Mouse (Mus musculus) heart, embryonic 11.5 days (tissue): ENCODE measurements around the gene Kcnmb1. TPM values are rescaled to one million over a fixed set of nuclear protein-coding genes. Genes with fewer than 3 reads are reported as not detected.

Experiments used
- ATAC-seq: fragments of 200-750 bp; cut with Nextera tagmentation; replicated peaks from 2 replicates; pipeline ENCODE4 v1.8.0; 2017; ENCODE audit warnings: moderate library complexity; ENCODE audit not compliant: insufficient number of reproducible peaks, low FRiP score, low TSS enrichment
- H3K27ac ChIP-seq: fragments of 300-500 bp; sonication (generic); 2 replicates; pipeline ENCODE4 v1.5.1; 2014; ENCODE audit warnings: mild to moderate bottlenecking, low read depth, low read length
- H3K27me3 ChIP-seq: fragments of 300-500 bp; sonication (generic); 2 replicates; pipeline ENCODE4 v1.6.1; 2014; ENCODE audit warnings: mild to moderate bottlenecking, low read length, mixed read lengths; ENCODE audit not compliant: control insufficient read depth, insufficient read depth
- H3K36me3 ChIP-seq: fragments of 300-500 bp; sonication (generic); 2 replicates; pipeline ENCODE4 v1.6.1; 2014; ENCODE audit warnings: mild to moderate bottlenecking, low read length, moderate library complexity, mixed read lengths; ENCODE audit not compliant: control insufficient read depth, insufficient read depth
- H3K4me1 ChIP-seq: fragments of 300-500 bp; sonication (generic); 2 replicates; pipeline ENCODE4 v1.6.1; 2014; ENCODE audit warnings: low read length; ENCODE audit not compliant: control insufficient read depth, insufficient read depth
- H3K4me2 ChIP-seq: fragments of 300-500 bp; sonication (generic); 2 replicates; pipeline ENCODE4 v1.6.1; 2014; ENCODE audit warnings: mild to moderate bottlenecking, moderate library complexity
- H3K4me3 ChIP-seq: fragments of 300-500 bp; sonication (generic); 2 replicates; pipeline ENCODE4 v1.5.1; 2014; ENCODE audit warnings: low read depth, low read length
- H3K9ac ChIP-seq: fragments of 300-500 bp; sonication (generic); 2 replicates; pipeline ENCODE4 v1.6.1; 2014; ENCODE audit warnings: mild to moderate bottlenecking, low read depth, low read length, moderate library complexity
- H3K9me3 ChIP-seq: fragments of 300-500 bp; sonication (generic); replicated peaks from 2 replicates; pipeline ENCODE4 v1.6.1; 2016; ENCODE audit warnings: low read length; ENCODE audit not compliant: control insufficient read depth
- WGBS: fragments of 180-500 bp; shearing (Covaris S2); extraction: QIAGEN DNeasy Blood & Tissue Kit; methylation state at CpG from one replicate; pipeline ENCODE4 v1.1.7; 2014; ENCODE audit not compliant: insufficient replicate concordance; 5-methylcytosine and 5-hydroxymethylcytosine counted together
- polyA plus RNA-seq: library from polyadenylated mRNA; unstranded; fragments of >200 nt; fragmentation: Nextera tagmentation; extraction: Ambion mirVana; gene quantifications from 2 replicates; pipeline ENCODE4 v1.2.1, GENCODE M21; 2014

The Kcnmb1 gene
- polyA plus RNA-seq, 1 experiment from 2014 or later, result 6.8 TPM

DNA sequence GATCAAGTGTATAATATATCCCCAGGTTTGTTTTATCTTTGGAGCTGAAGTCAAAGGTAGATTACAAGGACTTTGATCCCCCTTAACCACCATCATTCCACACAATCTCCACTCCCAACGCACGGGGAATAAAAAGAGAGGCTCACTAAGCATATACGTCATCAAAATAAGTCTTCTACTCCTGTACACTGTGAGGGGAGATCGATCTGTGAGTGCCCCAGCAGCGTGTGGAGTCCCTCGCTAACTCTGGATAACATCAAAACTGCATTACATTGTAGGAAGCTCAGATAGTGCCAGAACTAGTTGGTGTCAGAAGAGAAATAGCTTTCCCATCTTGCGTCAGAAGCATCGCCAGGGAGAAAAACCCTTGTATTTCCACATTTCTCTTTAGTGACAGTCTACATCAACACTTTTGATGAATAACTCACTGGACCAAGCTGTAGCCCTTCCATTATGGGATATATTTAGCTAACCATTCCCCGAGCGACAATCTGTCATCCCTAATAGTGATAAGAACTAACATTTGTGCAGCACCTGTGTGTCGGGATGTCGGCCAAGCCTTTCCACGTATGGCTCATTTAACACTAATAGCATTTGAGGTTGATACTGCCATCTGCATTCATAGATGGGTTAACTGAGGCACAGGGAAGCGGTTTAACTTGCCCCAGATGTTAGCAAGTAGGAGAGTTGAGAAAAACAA, 11.7 kb downstream of the Kcnmb1 start:
- H3K9me3 ChIP-seq, result no peaks in the 10 kb centered on the region
- H3K27me3 ChIP-seq, result no peaks in the 10 kb centered on the region
- no peak for ATAC-seq

GRCm38 (mm10) chr11:33975121-33975520, 12.3 kb downstream of the Kcnmb1 start:
- Histone ChIP-seq H3K9ac (no peak overlapping the region), H3K4me2 (no peak overlapping the region), H3K9me3 (no peaks in the 10 kb centered on the region), H3K27me3 (no peaks in the 10 kb centered on the region), H3K4me1 (no peaks in the 10 kb centered on the region), H3K36me3 (no peaks in the 10 kb centered on the region), H3K27ac (no peak overlapping the region), H3K4me3 (no peak overlapping the region)
- WGBS, result 78% methylated on average over 2 of the region's 2 CpGs
- no peak for ATAC-seq

More for the DNA sequence above, 11.7 kb downstream of the Kcnmb1 start:
- Histone ChIP-seq H3K27ac (no peak overlapping the region), H3K4me2 (no peak overlapping the region), H3K4me3 (no peak overlapping the region), H3K9ac (no peak overlapping the region), H3K4me1 (no peaks in the 10 kb centered on the region), H3K36me3 (no peaks in the 10 kb centered on the region)
- 63% methylated on average over 14 of the region's 14 CpGs for WGBS

DNA sequence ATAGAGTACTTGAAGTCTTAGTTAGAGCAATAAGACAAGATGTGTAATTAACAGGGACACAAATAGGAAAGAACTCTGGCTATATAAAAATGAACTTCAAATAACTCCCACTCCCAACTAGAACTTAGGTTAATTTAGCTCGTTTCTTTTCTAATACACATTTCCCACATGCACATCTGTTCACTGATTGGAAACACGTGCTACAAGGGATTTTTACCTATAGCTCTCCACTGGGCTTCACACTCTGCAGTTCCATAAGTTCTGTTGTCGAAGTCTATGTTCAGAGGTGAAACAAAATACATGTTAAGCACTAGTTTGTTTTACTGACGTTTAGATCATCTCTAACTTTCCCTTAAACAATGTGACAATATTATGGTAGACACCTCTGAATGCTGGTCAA, 17.3 kb downstream of the Kcnmb1 start:
- H3K4me3 ChIP-seq, result no peak overlapping the region
- H3K9ac ChIP-seq, result no peak overlapping the region
- 68% methylated on average over 4 of the region's 4 CpGs for WGBS
- H3K27ac ChIP-seq, result no peak overlapping the region
- H3K9me3 ChIP-seq, result no peaks in the 10 kb centered on the region
- no peaks in the 10 kb centered on the region for H3K36me3 ChIP-seq
- H3K4me2 ChIP-seq, result no peak overlapping the region
- no peak for ATAC-seq
- H3K4me1 ChIP-seq, result no peaks in the 10 kb centered on the region
- H3K27me3 ChIP-seq, result no peaks in the 10 kb centered on the region

DNA sequence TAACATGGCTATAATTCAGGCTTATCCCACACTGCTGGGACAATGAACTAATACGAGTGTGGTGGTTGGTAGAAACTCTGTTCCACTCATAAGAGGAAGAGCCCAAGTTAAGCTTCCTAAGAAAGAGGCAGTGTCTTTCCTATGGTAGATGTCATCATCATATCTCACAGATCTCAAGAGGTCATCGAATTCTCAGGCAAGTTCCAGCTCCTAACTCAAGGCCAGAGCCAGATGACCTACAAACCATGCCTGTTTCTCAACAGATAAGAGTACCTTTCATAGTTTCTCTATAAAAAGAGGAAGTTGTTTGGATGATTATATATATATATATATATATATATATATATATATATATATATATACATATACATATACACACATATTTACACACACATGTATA, 23.7 kb downstream of the Kcnmb1 start:
- no peaks in the 10 kb centered on the region for H3K4me1 ChIP-seq
- no peaks in the 10 kb centered on the region for H3K9me3 ChIP-seq
- no peaks in the 10 kb centered on the region for H3K36me3 ChIP-seq
- 76% methylated on average over 2 of the region's 2 CpGs for WGBS
- no peaks in the 10 kb centered on the region for H3K27me3 ChIP-seq
- no peak overlapping the region for H3K9ac ChIP-seq
- no peak overlapping the region for H3K4me2 ChIP-seq
- ATAC-seq, result no peak
- no peak overlapping the region for H3K4me3 ChIP-seq
- H3K27ac ChIP-seq, result no peak overlapping the region

DNA sequence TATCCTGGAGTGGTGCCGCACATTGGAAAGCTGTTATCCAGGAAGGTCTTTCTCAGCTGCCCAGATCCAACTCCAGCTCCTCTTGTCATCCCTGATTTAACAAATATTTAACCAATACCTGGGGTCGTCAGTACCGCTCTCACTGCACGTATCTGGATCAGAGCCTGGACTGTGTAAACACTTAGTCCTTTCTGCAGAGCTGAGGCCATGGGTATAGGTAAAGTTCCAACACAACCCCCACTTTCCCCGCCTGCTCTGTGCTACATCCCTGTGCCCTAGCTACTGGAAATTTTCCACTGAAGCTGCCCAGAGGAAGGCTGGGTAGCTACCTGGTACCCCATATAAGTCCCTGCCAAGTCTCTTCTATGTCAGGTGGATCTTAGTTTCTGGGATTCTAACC, 27.2 kb downstream of the Kcnmb1 start:
- no peak for ATAC-seq
- Histone ChIP-seq H3K27ac (no peak overlapping the region), H3K36me3 (no peaks in the 10 kb centered on the region), H3K4me1 (no peaks in the 10 kb centered on the region), H3K9me3 (no peaks in the 10 kb centered on the region), H3K27me3 (peaks cover 14% of the 10 kb centered on the region; the same call in 1 of the 2 replicates), H3K9ac (no peak overlapping the region), H3K4me3 (no peak overlapping the region), H3K4me2 (no peak overlapping the region)
- 77% methylated on average over 5 of the region's 5 CpGs for WGBS

GRCm38 (mm10) chr11:33992938-33993337, 30.1 kb downstream of the Kcnmb1 start, which contains the start of gene Kcnip1:
Kcnip1 (minus strand) TSS chr11:33993152.
- 25% methylated on average over 12 of the region's 12 CpGs for WGBS
- Histone ChIP-seq H3K4me3 (0 out of 2 replicates have a peak within 1 kb of the TSS, but pooled peaks have one; percentile 6), H3K27ac (no peak within 1 kb of the TSS), H3K9ac (no peak within 1 kb of the TSS), H3K27me3 (peaks cover 14% of the 10 kb centered on the region; the same call in 1 of the 2 replicates), H3K4me2 (peak within 1 kb of the TSS; percentile 43), H3K36me3 (no peaks in the 10 kb centered on the region), H3K9me3 (no peaks in the 10 kb centered on the region), H3K4me1 (no peaks in the 10 kb centered on the region)
- ATAC-seq, result 0 out of 2 replicates have a peak, but pooled peaks have one; percentile 31

GRCm38 (mm10) chr11:33993496-33993895, 30.7 kb downstream of the Kcnmb1 start:
- 49% methylated on average over 5 of the region's 5 CpGs for WGBS
- H3K36me3 ChIP-seq, result no peaks in the 10 kb centered on the region
- H3K9ac ChIP-seq, result no peak overlapping the region
- H3K4me1 ChIP-seq, result no peaks in the 10 kb centered on the region
- H3K4me3 ChIP-seq, result no peak overlapping the region
- H3K4me2 ChIP-seq, result no peak overlapping the region
- peaks cover 14% of the 10 kb centered on the region; the same call in 1 of the 2 replicates for H3K27me3 ChIP-seq
- H3K27ac ChIP-seq, result no peak overlapping the region
- H3K9me3 ChIP-seq, result no peaks in the 10 kb centered on the region
- ATAC-seq, result no peak

DNA sequence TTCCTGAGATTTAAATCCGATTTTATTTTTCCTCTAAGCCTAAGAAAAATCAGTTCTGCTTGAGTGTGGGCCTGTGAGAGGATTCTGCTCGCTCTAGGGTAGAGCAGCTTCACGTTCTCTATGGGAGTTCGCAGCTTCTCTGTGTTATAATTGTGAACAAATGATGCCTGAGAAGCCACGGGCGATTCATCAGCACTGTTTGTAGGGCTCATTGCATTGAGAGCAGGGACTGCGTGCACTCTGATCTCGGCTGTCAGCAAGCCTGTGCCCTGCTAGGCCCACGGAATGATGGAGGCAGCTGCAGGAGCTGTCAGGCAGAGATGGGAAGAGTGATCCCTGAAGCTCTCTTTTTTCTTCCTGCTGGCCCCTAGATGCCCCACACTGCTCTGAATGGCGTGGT, 35.4 kb downstream of the Kcnmb1 start:
- no peaks in the 10 kb centered on the region for H3K4me1 ChIP-seq
- H3K9me3 ChIP-seq, result no peaks in the 10 kb centered on the region
- H3K36me3 ChIP-seq, result no peaks in the 10 kb centered on the region
- no peak for ATAC-seq
- WGBS, result 53% methylated on average over 10 of the region's 10 CpGs
- H3K4me3 ChIP-seq, result no peak overlapping the region
- peaks cover 11% of the 10 kb centered on the region; the same call in 1 of the 2 replicates for H3K27me3 ChIP-seq
- no peak overlapping the region for H3K9ac ChIP-seq
- H3K4me2 ChIP-seq, result no peak overlapping the region
- H3K27ac ChIP-seq, result no peak overlapping the region

DNA sequence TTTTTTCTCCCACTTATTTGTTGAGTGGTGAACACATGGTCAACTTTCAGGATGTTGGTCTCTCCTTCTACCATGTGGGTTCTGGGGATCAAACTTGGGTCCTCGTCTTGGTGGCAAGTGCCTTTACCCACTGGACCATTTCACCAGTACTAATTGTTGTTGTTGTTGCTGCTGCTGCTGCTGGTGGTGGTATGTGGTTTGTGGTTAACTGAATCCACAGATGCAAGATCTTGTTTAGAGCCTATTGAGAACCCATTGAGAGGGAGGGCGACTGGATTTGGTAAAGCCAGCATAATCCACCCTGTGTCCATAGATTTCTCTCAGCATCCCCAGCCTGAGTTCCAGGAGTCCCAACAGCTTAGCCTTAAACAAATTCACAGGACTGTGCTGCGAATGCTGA, 37.6 kb downstream of the Kcnmb1 start:
- Histone ChIP-seq H3K4me3 (no peak overlapping the region), H3K27ac (no peak overlapping the region), H3K4me1 (no peaks in the 10 kb centered on the region), H3K27me3 (no peaks in the 10 kb centered on the region), H3K36me3 (no peaks in the 10 kb centered on the region), H3K9ac (no peak overlapping the region), H3K4me2 (no peak overlapping the region), H3K9me3 (no peaks in the 10 kb centered on the region)
- no peak for ATAC-seq
- WGBS, result 75% methylated on average over 3 of the region's 3 CpGs
